Mouse (Mus musculus) inflammation-experienced regulatory T-cells, adult 6 months (primary cell): ENCODE measurements around the gene Fam83d. TPM values are rescaled to one million over a fixed set of nuclear protein-coding genes. Genes with fewer than 3 reads are reported as not detected.

Source experiments
- ATAC-seq: one replicate; pipeline ENCODE4 v1.8.0; 2017
- polyA plus RNA-seq, 3 experiments: library from polyadenylated mRNA; unstranded; fragments of 100-300 nt; shearing (Covaris generic); gene quantifications; one replicate each; pipeline ENCODE4 v1.2.1; 2017

Gene Fam83d
- polyA plus RNA-seq, 3 experiments from 2014 or later, result 0.50 to 3.9 (median 0.59) TPM

- ATAC-seq, result peak; percentile 85
Measured at GRCm38 (mm10) chr2:158745049-158745482, 22.8 kb upstream of the Fam83d start.

- ATAC-seq, result no peak
Measured at GRCm38 (mm10) chr2:158746164-158746563, 21.7 kb upstream of the Fam83d start.

GRCm38 (mm10) chr2:158749366-158749765 is 18.5 kb upstream of the Fam83d start:
- ATAC-seq, result no peak

GRCm38 (mm10) chr2:158760231-158760630 is 7.7 kb upstream of the Fam83d start:
- no peak for ATAC-seq

- no peak for ATAC-seq
Measured at GRCm38 (mm10) chr2:158762339-158762738, 5.6 kb upstream of the Fam83d start.

GRCm38 (mm10) chr2:158768350-158768749 is 457 bp downstream of the Fam83d start:
- ATAC-seq, result peak; percentile 36

- ATAC-seq, result no peak
Measured at GRCm38 (mm10) chr2:158768771-158769170, 878 bp downstream of the Fam83d start.

GRCm38 (mm10) chr2:158770126-158770757 is 2.3 kb downstream of the Fam83d start:
- no peak for ATAC-seq

GRCm38 (mm10) chr2:158771066-158771763 is 3.3 kb downstream of the Fam83d start:
- ATAC-seq, result no peak

- no peak for ATAC-seq
Measured at GRCm38 (mm10) chr2:158772808-158773207, 4.9 kb downstream of the Fam83d start.

GRCm38 (mm10) chr2:158774886-158775285 is 7.0 kb downstream of the Fam83d start:
- no peak for ATAC-seq

GRCm38 (mm10) chr2:158776716-158777115 is 8.8 kb downstream of the Fam83d start:
- ATAC-seq, result no peak

GRCm38 (mm10) chr2:158777490-158777889 is 9.6 kb downstream of the Fam83d start:
- no peak for ATAC-seq

GRCm38 (mm10) chr2:158778349-158778748 is 10.5 kb downstream of the Fam83d start:
- no peak for ATAC-seq

GRCm38 (mm10) chr2:158781126-158781525 is 13.2 kb downstream of the Fam83d start:
- no peak for ATAC-seq

GRCm38 (mm10) chr2:158786927-158787795 is 19.3 kb downstream of the Fam83d start:
- ATAC-seq, result no peak

- peak; percentile 97 for ATAC-seq
Measured at GRCm38 (mm10) chr2:158794494-158795004, 26.7 kb downstream of the Fam83d start, which contains the start of gene Dhx35. TSS of gene Dhx35 (plus strand) at chr2:158794807.

GRCm38 (mm10) chr2:158795043-158795442 is 27.1 kb downstream of the Fam83d start:
- peak; percentile 9 for ATAC-seq

- no peak for ATAC-seq
Measured at GRCm38 (mm10) chr2:158795875-158796274, 28.0 kb downstream of the Fam83d start.

GRCm38 (mm10) chr2:158799328-158799727 is 31.4 kb downstream of the Fam83d start:
- no peak for ATAC-seq

GRCm38 (mm10) chr2:158800788-158801187 is 32.9 kb downstream of the Fam83d start:
- no peak for ATAC-seq

GRCm38 (mm10) chr2:158803575-158803974 is 35.7 kb downstream of the Fam83d start:
- no peak for ATAC-seq

GRCm38 (mm10) chr2:158815686-158816085 is 47.8 kb downstream of the Fam83d start:
- ATAC-seq, result no peak
